Mouse (Mus musculus) hindbrain, postnatal 0 days (tissue): ENCODE data around the gene Plekhf1. TPM values are rescaled to one million over a fixed set of nuclear protein-coding genes. Genes with fewer than 3 reads are reported as not detected.
A peak's percentile ranks its signal among the peaks of the same experiment; 100 is the strongest.

ENCODE experiments used
- ATAC-seq: fragments of 200-750 bp; cut with Nextera tagmentation; 2 replicates; pipeline ENCODE4 v1.8.0; 2017; ENCODE audit warnings: mild to moderate bottlenecking, moderate TSS enrichment, moderate library complexity
- DNase-seq: peaks from one replicate; pipeline ENCODE4 v3.0.0-alpha.2; 2015; ENCODE audit warnings: low spot score
- H3K27ac ChIP-seq: fragments of 300-500 bp; sonication (generic); 2 replicates; pipeline ENCODE4 v1.5.1; 2014; ENCODE audit warnings: mild to moderate bottlenecking
- H3K27me3 ChIP-seq: fragments of 300-500 bp; sonication (generic); 2 replicates; pipeline ENCODE4 v1.6.1; 2014; ENCODE audit warnings: low read length, mixed read lengths; ENCODE audit not compliant: insufficient read depth
- H3K36me3 ChIP-seq: fragments of 300-500 bp; sonication (generic); 2 replicates; pipeline ENCODE4 v1.6.1; 2014; ENCODE audit warnings: low read length, mixed read lengths; ENCODE audit not compliant: insufficient read depth
- H3K4me1 ChIP-seq: fragments of 300-500 bp; sonication (generic); 2 replicates; pipeline ENCODE4 v1.6.1; 2014; ENCODE audit warnings: antibody characterized with exemption, low read length, mixed read lengths; ENCODE audit not compliant: insufficient read depth
- H3K4me2 ChIP-seq: fragments of 300-500 bp; sonication (generic); 2 replicates; pipeline ENCODE4 v1.6.1; 2014; ENCODE audit warnings: low read depth, mild to moderate bottlenecking, low read length, moderate library complexity, mixed read lengths
- H3K4me3 ChIP-seq: fragments of 300-500 bp; sonication (generic); 2 replicates; pipeline ENCODE4 v1.5.1; 2014; ENCODE audit warnings: low read length
- H3K9ac ChIP-seq: fragments of 300-500 bp; sonication (generic); replicated peaks from 2 replicates; pipeline ENCODE4 v1.6.1; 2014; ENCODE audit warnings: mild to moderate bottlenecking, low read length, moderate library complexity, mixed read lengths
- H3K9me3 ChIP-seq: fragments of 300-500 bp; sonication (generic); 2 replicates; pipeline ENCODE4 v1.6.1; 2016; ENCODE audit warnings: low read length, mixed read lengths
- CTCF ChIP-seq: IDR thresholded peaks from 2 replicates; pipeline ENCODE4 v1.5.1; 2016; ENCODE audit warnings: antibody characterized with exemption, control low read depth, low read depth
- WGBS: fragments of 180-500 bp; shearing (Covaris S2); extraction: QIAGEN DNeasy Blood & Tissue Kit; methylation state at CpG from one replicate; pipeline ENCODE4 v1.1.7; 2014; 5-methylcytosine and 5-hydroxymethylcytosine counted together
- polyA plus RNA-seq: library from polyadenylated mRNA; unstranded; fragments of >200 nt; fragmentation: Nextera tagmentation; extraction: Ambion mirVana; gene quantifications from 2 replicates; pipeline ENCODE4 v1.2.1, GENCODE M21; 2015
- total RNA-seq: library from RNA; depleted of rRNA; stranded (reverse); fragments of >200 nt; gene quantifications from 2 replicates; pipeline ENCODE4 v1.2.3, GENCODE M21; 2014

Plekhf1 gene
- total and polyA plus RNA-seq, 2 experiments from 2014 or later: 0.84 to 2.0 TPM

DNA sequence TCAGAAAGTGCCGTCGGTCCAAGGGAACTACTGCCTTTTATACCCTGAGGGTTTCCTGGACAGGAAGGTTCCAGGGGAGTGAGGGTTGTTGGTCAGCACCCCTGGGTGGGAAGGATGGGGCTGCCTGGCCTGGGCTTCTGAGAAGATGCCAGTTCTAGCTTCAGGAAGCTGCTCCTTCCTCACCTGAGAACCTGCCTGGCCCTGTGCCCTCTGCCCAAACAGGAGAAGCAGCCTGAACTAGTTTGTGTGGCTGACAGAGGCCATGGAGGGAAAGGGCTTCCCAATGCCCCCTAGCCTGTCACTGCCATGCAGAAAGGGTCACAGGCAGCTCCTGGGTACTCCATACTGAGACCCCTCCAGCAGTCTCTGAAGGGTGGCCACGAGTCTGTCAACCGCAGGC is 8.3 kb downstream of the Plekhf1 start:
- Histone ChIP-seq H3K4me3 (no peak overlapping the region), H3K36me3 (no peaks in the 10 kb centered on the region), H3K4me2 (no peak overlapping the region), H3K9ac (no peak overlapping the region), H3K9me3 (no peaks in the 10 kb centered on the region), H3K4me1 (no peaks in the 10 kb centered on the region), H3K27ac (no peak overlapping the region), H3K27me3 (no peaks in the 10 kb centered on the region)
- 85% methylated on average over 4 of the region's 4 CpGs for WGBS
- ATAC-seq (no peak), DNase-seq (no peak)
- TF ChIP-seq CTCF: no peak

DNA sequence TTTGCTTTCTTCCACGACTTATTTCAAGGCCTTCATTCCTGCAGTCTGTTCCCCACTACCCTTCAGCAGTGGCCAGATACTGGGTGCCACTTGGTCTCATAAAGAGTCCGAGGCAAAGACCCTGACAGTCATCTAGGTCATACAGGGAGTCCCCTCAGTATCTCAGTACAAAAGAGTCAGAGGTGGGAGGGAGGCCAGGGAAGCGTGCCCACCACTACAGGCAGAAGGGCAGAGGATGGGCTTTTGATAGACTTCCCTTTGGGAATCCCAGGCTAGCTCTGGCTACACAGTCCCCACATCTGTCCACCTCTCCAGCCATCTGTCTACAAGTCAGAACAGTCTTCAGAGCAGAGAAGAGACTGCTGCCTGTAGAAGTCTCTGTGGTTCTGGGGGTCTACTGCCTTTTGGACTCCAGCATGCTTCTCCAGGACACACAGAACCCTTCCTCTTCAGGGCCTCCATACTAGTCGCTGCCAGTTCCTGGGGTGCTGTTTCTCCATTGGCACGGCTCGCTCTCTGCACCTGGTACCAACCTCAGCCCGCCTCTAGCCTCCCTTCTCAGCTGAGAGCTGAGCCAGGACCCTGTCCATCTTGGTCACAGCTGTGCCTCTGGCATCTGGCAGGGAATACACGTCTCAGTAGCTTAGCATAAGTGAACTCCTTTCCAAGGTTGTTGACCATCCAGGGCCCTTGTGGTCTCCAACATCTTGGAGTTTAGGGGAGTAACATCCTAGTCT is 9.0 kb downstream of the Plekhf1 start:
- Histone ChIP-seq H3K9ac (no peak overlapping the region), H3K4me3 (no peak overlapping the region), H3K36me3 (no peaks in the 10 kb centered on the region), H3K4me1 (no peaks in the 10 kb centered on the region), H3K27ac (no peak overlapping the region), H3K27me3 (no peaks in the 10 kb centered on the region), H3K4me2 (no peak overlapping the region), H3K9me3 (no peaks in the 10 kb centered on the region)
- peak; percentile 8 for DNase-seq
- no peak for TF ChIP-seq CTCF
- peak; percentile 14; the same call in 1 of the 2 replicates for ATAC-seq
- 61% methylated on average over 8 of the region's 8 CpGs for WGBS

DNA sequence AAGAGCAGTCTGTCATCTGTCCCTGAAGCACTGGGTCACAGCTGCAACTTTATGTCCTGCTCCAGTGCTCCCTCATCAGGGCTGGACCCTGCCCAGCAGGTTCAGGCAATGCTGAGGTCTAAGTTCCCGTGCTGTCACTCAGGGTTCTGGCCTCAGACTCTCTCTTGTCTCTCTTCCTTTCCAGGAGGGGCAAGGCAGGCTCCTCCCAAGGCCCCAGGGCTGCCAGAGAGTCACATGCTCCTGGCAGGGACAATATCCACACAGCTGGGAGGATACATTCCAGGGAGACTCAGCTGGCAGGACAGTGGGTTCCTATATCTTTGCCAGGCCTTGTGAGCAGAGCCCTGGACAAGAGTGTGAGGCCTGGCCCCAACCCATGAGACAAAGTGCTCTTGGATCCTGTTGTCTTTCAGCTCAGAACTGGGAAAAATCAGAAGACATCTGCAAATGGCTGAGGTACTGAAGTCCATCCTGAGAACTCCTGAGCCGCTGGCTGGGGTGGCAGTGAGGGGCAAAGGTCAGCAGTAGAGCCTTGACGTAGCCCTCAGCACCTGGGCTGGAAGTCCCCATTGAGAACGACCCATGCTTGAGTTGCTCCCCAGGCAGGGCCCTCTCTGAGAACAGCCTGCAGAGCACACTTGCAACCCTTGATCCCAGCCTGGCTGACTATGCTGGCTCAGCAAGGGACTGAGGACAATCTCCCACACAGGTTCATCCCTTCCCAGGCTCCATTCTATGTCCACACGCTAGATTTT is 10.2 kb downstream of the Plekhf1 start:
- H3K4me2 ChIP-seq: no peak overlapping the region
- ATAC-seq (peak; percentile 81), DNase-seq (peak; percentile 70)
- H3K4me1 ChIP-seq: no peaks in the 10 kb centered on the region
- H3K27ac ChIP-seq: peak overlapping the region; percentile 64; the same call in 1 of the 2 replicates
- WGBS: 52% methylated on average over 5 of the region's 5 CpGs
- no peak overlapping the region for H3K4me3 ChIP-seq
- no peak overlapping the region for H3K9ac ChIP-seq
- no peaks in the 10 kb centered on the region for H3K36me3 ChIP-seq
- peak; percentile 31 for TF ChIP-seq CTCF
- no peaks in the 10 kb centered on the region for H3K27me3 ChIP-seq
- H3K9me3 ChIP-seq: no peaks in the 10 kb centered on the region

DNA sequence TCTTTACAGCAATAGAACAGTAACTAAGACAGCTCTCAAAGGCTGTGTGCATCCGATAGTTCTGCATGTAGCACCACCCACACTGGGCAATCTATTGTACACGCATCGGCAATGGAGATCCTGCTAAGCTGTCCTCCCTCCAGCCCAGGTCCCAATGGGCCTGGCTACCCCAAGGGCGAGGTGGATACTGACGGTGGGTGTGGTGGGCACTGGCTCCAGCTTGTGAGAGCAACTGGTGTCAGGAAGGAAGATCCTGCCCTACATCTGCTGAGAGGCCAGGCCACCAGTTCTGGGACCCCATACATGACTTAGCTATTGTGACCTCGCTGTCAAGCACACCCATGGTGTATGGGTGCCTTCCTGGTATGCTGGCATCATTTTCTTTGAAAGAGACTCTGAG is 12.1 kb downstream of the Plekhf1 start:
- no peaks in the 10 kb centered on the region for H3K9me3 ChIP-seq
- no peaks in the 10 kb centered on the region for H3K4me1 ChIP-seq
- no peaks in the 10 kb centered on the region for H3K27me3 ChIP-seq
- ATAC-seq (no peak), DNase-seq (no peak)
- H3K27ac ChIP-seq: no peak overlapping the region
- no peaks in the 10 kb centered on the region for H3K36me3 ChIP-seq
- no peak overlapping the region for H3K4me2 ChIP-seq
- no peak overlapping the region for H3K9ac ChIP-seq
- WGBS: 90% methylated on average over 6 of the region's 6 CpGs
- TF ChIP-seq CTCF: no peak
- H3K4me3 ChIP-seq: no peak overlapping the region

DNA sequence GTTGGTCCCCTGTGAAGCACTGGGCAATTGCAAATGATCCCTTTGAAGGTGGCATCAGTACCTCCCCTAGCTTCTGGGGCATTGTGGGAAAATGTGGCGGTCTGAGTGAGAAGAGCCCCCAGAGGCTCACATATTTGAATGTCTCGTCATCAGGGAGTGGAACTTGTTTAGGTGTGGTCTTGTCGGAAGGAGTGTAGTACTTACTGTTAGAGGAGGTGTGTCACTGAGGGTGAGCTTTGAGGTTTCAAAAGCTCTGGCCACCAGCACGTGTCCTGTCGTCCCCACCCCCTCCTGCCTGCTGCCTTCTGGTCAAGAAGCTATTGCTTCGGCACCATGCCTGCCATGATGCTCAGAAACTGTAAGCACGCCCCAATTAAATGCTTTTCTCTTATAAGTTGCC is 12.5 kb downstream of the Plekhf1 start:
- Histone ChIP-seq H3K27ac (no peak overlapping the region), H3K4me3 (no peak overlapping the region), H3K27me3 (no peaks in the 10 kb centered on the region), H3K9me3 (no peaks in the 10 kb centered on the region), H3K36me3 (no peaks in the 10 kb centered on the region), H3K4me1 (no peaks in the 10 kb centered on the region), H3K9ac (no peak overlapping the region), H3K4me2 (no peak overlapping the region)
- no peak for TF ChIP-seq CTCF
- DNase-seq (no peak), ATAC-seq (no peak)
- WGBS: 82% methylated on average over 7 of the region's 7 CpGs

DNA sequence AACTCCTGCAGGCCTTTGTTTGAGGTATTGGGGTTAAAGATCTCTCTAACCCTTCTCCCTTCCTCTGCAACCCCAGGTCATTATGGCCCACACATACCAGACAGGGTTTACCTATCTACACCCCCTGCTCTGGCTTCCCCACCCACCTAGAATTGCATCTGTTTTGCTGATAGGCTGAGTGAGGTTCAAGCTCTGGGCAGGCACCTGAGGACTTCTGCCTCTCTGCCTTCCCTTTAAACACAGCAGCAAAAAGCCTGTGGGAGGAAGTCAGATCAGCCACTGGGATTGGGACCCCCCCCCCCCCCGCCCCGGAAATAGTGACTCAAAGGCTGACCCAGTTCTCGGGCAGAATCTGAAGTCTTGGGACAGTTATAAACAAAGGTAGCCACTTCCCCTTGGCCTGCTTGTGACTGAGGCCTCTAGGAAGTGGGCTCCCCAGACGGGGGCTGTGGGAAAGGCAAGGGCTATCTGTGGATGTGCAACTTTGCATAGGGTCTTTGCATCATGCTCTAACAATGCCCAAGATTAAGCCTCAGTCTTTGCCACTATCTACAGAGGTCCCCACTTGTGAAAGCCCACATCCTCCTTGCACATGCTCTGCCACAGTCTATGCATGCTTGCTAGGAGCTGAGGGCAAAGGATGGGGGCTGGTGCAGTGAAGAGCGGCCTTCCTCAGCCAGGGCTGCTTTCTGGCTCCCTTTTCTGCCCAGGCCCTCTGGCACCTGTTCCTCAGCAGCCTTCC is 13.2 kb downstream of the Plekhf1 start:
- no peaks in the 10 kb centered on the region for H3K36me3 ChIP-seq
- H3K9me3 ChIP-seq: no peaks in the 10 kb centered on the region
- no peak overlapping the region for H3K4me3 ChIP-seq
- no peak overlapping the region for H3K27ac ChIP-seq
- no peak for TF ChIP-seq CTCF
- no peak overlapping the region for H3K9ac ChIP-seq
- DNase-seq: no peak
- no peaks in the 10 kb centered on the region for H3K27me3 ChIP-seq
- no peak for ATAC-seq
- H3K4me2 ChIP-seq: no peak overlapping the region
- 69% methylated on average over 5 of the region's 5 CpGs for WGBS
- no peaks in the 10 kb centered on the region for H3K4me1 ChIP-seq
